Mouse (Mus musculus): ENCODE measurements around the gene Rtn4rl1. TPM values are rescaled to one million over a fixed set of nuclear protein-coding genes. Genes with fewer than 3 reads are reported as not detected.
"Not testable (repeated sequence)": the region's sequence is repeated elsewhere in the genome, so short reads cannot be mapped to it uniquely, and the experiment has no call there.

The Rtn4rl1 gene
- total and polyA plus RNA-seq, 2 experiments: 1.3 to 9.5 TPM

- Histone ChIP-seq H3K27ac (replicated peaks; ENCODE audit: insufficient read depth, low read depth, low read length) (no peak overlapping the region), H3K4me3 (ENCODE audit: insufficient read depth, low read depth, low read length) (no peak overlapping the region), H3K4me1 (ENCODE audit: control insufficient read depth, insufficient read depth, low read length) (peaks cover 5% of the 10 kb centered on the region), H3K36me3 (ENCODE audit: control insufficient read depth, insufficient read depth, low read length) (no peaks in the 10 kb centered on the region), H3K79me2 (ENCODE audit: control insufficient read depth, insufficient read depth, low read length) (no peaks in the 10 kb centered on the region), H3K27me3 (ENCODE audit: control insufficient read depth, insufficient read depth, low read length) (no peaks in the 10 kb centered on the region), H3K9ac (ENCODE audit: low read depth, low read length) (no peak overlapping the region)
- DNase-seq (ENCODE audit: extremely low read depth, low read depth, low spot score): peak; percentile 67
- TF ChIP-seq POLR2A (IDR thresholded peaks at IDR 0.05; ENCODE audit: extremely low read depth, insufficient read depth, low read length) (no peak), CTCF (IDR thresholded peaks at IDR 0.05; ENCODE audit: low read depth, low read length) (no peak)
- 23% methylated on average over 9 of the region's 9 CpGs for WGBS
These were observed 101.3 kb downstream of the Rtn4rl1 start for GRCm38 (mm10) chr11:75294862-75295261.

GRCm38 (mm10) chr11:75295534-75295933 is 102.0 kb downstream of the Rtn4rl1 start:
- H3K27me3 ChIP-seq (ENCODE audit: control insufficient read depth, insufficient read depth, low read length); DNase-seq (ENCODE audit: extremely low read depth, low read depth, low spot score); H3K4me3 ChIP-seq (ENCODE audit: insufficient read depth, low read depth, low read length); H3K36me3 ChIP-seq (ENCODE audit: control insufficient read depth, insufficient read depth, low read length); H3K27ac ChIP-seq (replicated peaks; ENCODE audit: insufficient read depth, low read depth, low read length); H3K9ac ChIP-seq (ENCODE audit: low read depth, low read length); H3K4me1 ChIP-seq (ENCODE audit: control insufficient read depth, insufficient read depth, low read length); H3K79me2 ChIP-seq (ENCODE audit: control insufficient read depth, insufficient read depth, low read length): not testable (repeated sequence)
- 92% methylated on average over 5 of the region's 5 CpGs for WGBS

- TF ChIP-seq CTCF (IDR thresholded peaks at IDR 0.05; ENCODE audit: low read depth, low read length): no peak
- no peak for TF ChIP-seq POLR2A (IDR thresholded peaks at IDR 0.05; ENCODE audit: extremely low read depth, insufficient read depth, low read length)
- Histone ChIP-seq H3K9ac (ENCODE audit: low read depth, low read length) (no peak overlapping the region), H3K27ac (replicated peaks; ENCODE audit: insufficient read depth, low read depth, low read length) (no peak overlapping the region), H3K27me3 (ENCODE audit: control insufficient read depth, insufficient read depth, low read length) (no peaks in the 10 kb centered on the region), H3K36me3 (ENCODE audit: control insufficient read depth, insufficient read depth, low read length) (peaks cover 2% of the 10 kb centered on the region; the same call in 1 of the 2 replicates), H3K4me3 (ENCODE audit: insufficient read depth, low read depth, low read length) (no peak overlapping the region), H3K79me2 (ENCODE audit: control insufficient read depth, insufficient read depth, low read length) (no peaks in the 10 kb centered on the region), H3K4me1 (ENCODE audit: control insufficient read depth, insufficient read depth, low read length) (peaks cover 5% of the 10 kb centered on the region)
- WGBS: 85% methylated on average over 9 of the region's 9 CpGs
- no peak for DNase-seq (ENCODE audit: extremely low read depth, low read depth, low spot score)
These were observed 102.9 kb downstream of the Rtn4rl1 start for GRCm38 (mm10) chr11:75296406-75297005.

GRCm38 (mm10) chr11:75297631-75298030 is 104.0 kb downstream of the Rtn4rl1 start:
- no peak overlapping the region for H3K27ac ChIP-seq (replicated peaks; ENCODE audit: insufficient read depth, low read depth, low read length)
- no peak for TF ChIP-seq CTCF (IDR thresholded peaks at IDR 0.05; ENCODE audit: low read depth, low read length)
- TF ChIP-seq POLR2A (IDR thresholded peaks at IDR 0.05; ENCODE audit: extremely low read depth, insufficient read depth, low read length): no peak

GRCm38 (mm10) chr11:75298491-75298890 is 104.9 kb downstream of the Rtn4rl1 start:
- no peak for TF ChIP-seq CTCF (IDR thresholded peaks at IDR 0.05; ENCODE audit: low read depth, low read length)
- TF ChIP-seq POLR2A (IDR thresholded peaks at IDR 0.05; ENCODE audit: extremely low read depth, insufficient read depth, low read length): no peak
- Histone ChIP-seq H3K27ac (replicated peaks; ENCODE audit: insufficient read depth, low read depth, low read length) (no peak overlapping the region), H3K4me3 (ENCODE audit: insufficient read depth, low read depth, low read length) (no peak overlapping the region), H3K36me3 (ENCODE audit: control insufficient read depth, insufficient read depth, low read length) (peaks cover 5% of the 10 kb centered on the region), H3K4me1 (ENCODE audit: control insufficient read depth, insufficient read depth, low read length) (peaks cover 5% of the 10 kb centered on the region), H3K9ac (ENCODE audit: low read depth, low read length) (no peak overlapping the region), H3K27me3 (ENCODE audit: control insufficient read depth, insufficient read depth, low read length) (no peaks in the 10 kb centered on the region), H3K79me2 (ENCODE audit: control insufficient read depth, insufficient read depth, low read length) (no peaks in the 10 kb centered on the region)
- 30% methylated on average over 11 of the region's 11 CpGs for WGBS
- peak; percentile 64 for DNase-seq (ENCODE audit: extremely low read depth, low read depth, low spot score)

More at GRCm38 (mm10) chr11:75297631-75298030, 104.0 kb downstream of the Rtn4rl1 start:
- H3K9ac ChIP-seq (ENCODE audit: low read depth, low read length): no peak overlapping the region
- H3K79me2 ChIP-seq (ENCODE audit: control insufficient read depth, insufficient read depth, low read length): no peaks in the 10 kb centered on the region
- peak; percentile 67 for DNase-seq (ENCODE audit: extremely low read depth, low read depth, low spot score)
- peaks cover 5% of the 10 kb centered on the region for H3K4me1 ChIP-seq (ENCODE audit: control insufficient read depth, insufficient read depth, low read length)
- peaks cover 5% of the 10 kb centered on the region for H3K36me3 ChIP-seq (ENCODE audit: control insufficient read depth, insufficient read depth, low read length)
- WGBS: 28% methylated on average over 9 of the region's 9 CpGs
- H3K27me3 ChIP-seq (ENCODE audit: control insufficient read depth, insufficient read depth, low read length): no peaks in the 10 kb centered on the region
- H3K4me3 ChIP-seq (ENCODE audit: insufficient read depth, low read depth, low read length): no peak overlapping the region

GRCm38 (mm10) chr11:75299786-75300185 is 106.2 kb downstream of the Rtn4rl1 start:
- WGBS: 94% methylated on average over 10 of the region's 10 CpGs
- Histone ChIP-seq H3K4me1 (ENCODE audit: control insufficient read depth, insufficient read depth, low read length) (peaks cover 5% of the 10 kb centered on the region), H3K27me3 (ENCODE audit: control insufficient read depth, insufficient read depth, low read length) (no peaks in the 10 kb centered on the region), H3K9ac (ENCODE audit: low read depth, low read length) (no peak overlapping the region), H3K4me3 (ENCODE audit: insufficient read depth, low read depth, low read length) (no peak overlapping the region), H3K36me3 (ENCODE audit: control insufficient read depth, insufficient read depth, low read length) (peaks cover 5% of the 10 kb centered on the region), H3K27ac (replicated peaks; ENCODE audit: insufficient read depth, low read depth, low read length) (no peak overlapping the region), H3K79me2 (ENCODE audit: control insufficient read depth, insufficient read depth, low read length) (no peaks in the 10 kb centered on the region)
- DNase-seq (ENCODE audit: extremely low read depth, low read depth, low spot score): no peak
- TF ChIP-seq POLR2A (IDR thresholded peaks at IDR 0.05; ENCODE audit: extremely low read depth, insufficient read depth, low read length): no peak
- TF ChIP-seq CTCF (IDR thresholded peaks at IDR 0.05; ENCODE audit: low read depth, low read length): no peak

Data from liver, adult 2 months (tissue).